Mouse (Mus musculus) thymus, adult 18-20 months (tissue): ENCODE measurements at regions not wholly inside any gene's neighbourhood (a gene's known extent, or its start where the extent isn't known, plus 50 kb on each side); places are given as distances from the start of the nearest gene placed in this dataset.
A peak's percentile ranks its signal among the peaks of the same experiment; 100 is the strongest.
"Not testable (repeated sequence)": the region's sequence is repeated elsewhere in the genome, so short reads cannot be mapped to it uniquely, and the experiment has no call there.

Source experiments
- DNase-seq, 2 experiments: peaks; one replicate each; pipeline ENCODE4 v3.0.0; 2022; ENCODE audit warnings: mixed read lengths in 2 of 2

GRCm38 (mm10) chr17:16951092-16952016, 112.6 kb upstream of the Zfp960 start:
- DNase-seq: peak; percentile 68 to 87

GRCm38 (mm10) chr17:16952146-16952545, 111.8 kb upstream of the Zfp960 start:
- not testable (repeated sequence) for DNase-seq

- DNase-seq: not testable (repeated sequence)
Measured at GRCm38 (mm10) chr17:16997241-16997640, 66.7 kb upstream of the Zfp960 start.

- DNase-seq: peak; percentile 73 to 85
Measured at GRCm38 (mm10) chr17:17004632-17005265, 59.2 kb upstream of the Zfp960 start.

GRCm38 (mm10) chr17:17005267-17005666, 58.6 kb upstream of the Zfp960 start:
- DNase-seq: not testable (repeated sequence)
